Mouse (Mus musculus) thymus, postnatal 0 days (tissue): Measurements from ENCODE around the gene Snx6. TPM values are rescaled to one million over a fixed set of nuclear protein-coding genes. Genes with fewer than 3 reads are reported as not detected.
"Not testable (repeated sequence)": the region's sequence is repeated elsewhere in the genome, so short reads cannot be mapped to it uniquely, and the experiment has no call there.

Experiments
- DNase-seq: peaks from one replicate; pipeline ENCODE4 v3.0.0-alpha.2; 2015; ENCODE audit warnings: low spot score
- polyA plus RNA-seq: library from polyadenylated mRNA; unstranded; fragments of >200 nt; fragmentation: Nextera tagmentation; extraction: Ambion mirVana; gene quantifications from 2 replicates; pipeline ENCODE4 v1.2.1, GENCODE M21; 2015

The Snx6 gene
- polyA plus RNA-seq: 185 and 189 TPM in 2 replicates

GRCm38 (mm10) chr12:54795153-54795998 is at the start of gene Snx6:
Gene Snx6, minus strand, starts transcription at chr12:54795703.
- peak; percentile 92 for DNase-seq

- DNase-seq: no peak
Observed at GRCm38 (mm10) chr12:54844415-54844814, 48.9 kb upstream of the Snx6 start.

DNA sequence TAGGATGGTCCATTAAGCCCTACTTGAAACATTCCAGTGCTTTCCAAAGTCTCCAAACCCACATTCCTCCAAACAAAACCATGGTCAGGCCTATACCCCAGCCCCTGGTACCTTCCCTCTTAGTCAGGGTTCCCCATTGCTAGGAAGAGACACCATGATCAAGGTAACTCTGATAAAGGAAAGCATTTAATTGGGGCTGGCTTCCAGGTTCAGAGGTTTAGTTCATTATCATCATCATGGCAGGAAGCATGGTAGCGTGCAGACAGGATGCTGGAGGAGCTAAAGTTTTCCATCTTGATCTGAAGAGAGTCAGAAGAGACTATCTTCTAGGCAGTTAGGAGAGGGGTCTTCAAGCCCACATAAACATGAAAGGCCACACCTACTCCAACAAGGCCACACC is 46.1 kb upstream of the Snx6 start:
- DNase-seq: no peak

GRCm38 (mm10) chr12:54839815-54840214 is 44.3 kb upstream of the Snx6 start:
- no peak for DNase-seq

DNA sequence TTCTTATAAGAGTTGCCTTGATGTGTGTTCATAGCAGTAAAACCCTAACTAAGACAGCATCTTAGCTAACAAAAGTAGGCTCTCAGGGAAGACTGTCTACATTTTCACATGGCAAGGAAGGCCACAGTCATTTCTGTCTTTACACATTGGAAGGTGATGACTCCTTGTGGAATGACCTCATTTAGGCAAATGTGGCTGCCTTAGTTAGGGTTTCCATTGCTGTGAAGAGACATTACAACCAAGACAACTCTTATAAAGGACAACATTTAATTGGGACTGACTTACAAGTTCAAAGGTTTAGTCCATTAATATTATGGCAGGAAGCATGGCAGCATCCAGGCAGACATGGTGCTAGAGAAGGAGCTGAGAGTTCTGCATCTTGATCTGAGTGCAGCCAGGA is 43.4 kb upstream of the Snx6 start:
- no peak for DNase-seq

DNA sequence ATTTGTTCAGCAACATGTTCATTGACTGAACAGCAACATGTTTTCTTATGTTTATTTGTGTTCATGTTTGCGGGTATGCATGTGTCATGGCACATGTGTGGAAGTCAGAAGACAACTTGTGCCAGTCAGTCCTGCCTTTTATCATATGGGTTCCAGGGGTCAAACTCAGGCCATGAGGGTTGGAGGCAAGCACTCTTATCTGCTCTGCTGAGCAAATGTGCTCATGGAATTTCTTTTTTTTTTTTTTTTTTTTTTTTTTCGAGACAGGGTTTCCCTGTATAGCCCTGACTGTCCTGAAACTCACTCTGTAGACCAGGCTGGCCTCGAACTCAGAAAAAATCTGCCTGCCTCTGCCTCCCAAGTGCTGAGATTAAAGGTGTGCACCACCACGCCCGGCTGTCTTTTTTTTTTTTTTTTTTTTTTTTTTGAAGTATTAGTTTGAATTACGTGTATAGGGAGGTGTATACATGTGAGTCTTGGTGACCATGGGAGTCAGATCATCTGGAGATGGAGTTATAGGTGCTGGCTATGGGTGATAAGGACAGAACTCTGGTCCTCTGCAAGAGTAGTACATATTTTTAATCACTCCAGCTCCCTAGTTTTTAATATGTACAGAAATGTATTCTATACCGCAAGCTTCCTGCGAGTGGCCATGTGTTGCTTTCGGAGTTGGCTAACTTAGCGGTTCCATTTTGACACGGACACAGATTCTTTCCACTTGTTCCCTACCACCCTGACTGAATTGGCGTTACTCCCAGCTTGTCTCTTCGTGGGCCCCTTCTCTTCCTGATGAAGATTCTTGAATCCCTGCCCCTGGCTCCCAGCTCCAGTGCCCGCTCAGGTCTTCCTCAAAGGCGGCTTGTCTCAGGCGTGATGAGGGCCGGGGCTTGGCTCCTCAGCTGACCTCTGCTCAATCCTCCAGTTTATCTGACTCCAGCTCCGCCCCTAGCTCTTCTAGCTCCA is 40.4 kb upstream of the Snx6 start:
- no peak for DNase-seq

- DNase-seq: peak; percentile 38
Observed at GRCm38 (mm10) chr12:54834925-54835447, 39.5 kb upstream of the Snx6 start.

GRCm38 (mm10) chr12:54833856-54834399 is 38.4 kb upstream of the Snx6 start:
- DNase-seq: peak; percentile 23

DNA sequence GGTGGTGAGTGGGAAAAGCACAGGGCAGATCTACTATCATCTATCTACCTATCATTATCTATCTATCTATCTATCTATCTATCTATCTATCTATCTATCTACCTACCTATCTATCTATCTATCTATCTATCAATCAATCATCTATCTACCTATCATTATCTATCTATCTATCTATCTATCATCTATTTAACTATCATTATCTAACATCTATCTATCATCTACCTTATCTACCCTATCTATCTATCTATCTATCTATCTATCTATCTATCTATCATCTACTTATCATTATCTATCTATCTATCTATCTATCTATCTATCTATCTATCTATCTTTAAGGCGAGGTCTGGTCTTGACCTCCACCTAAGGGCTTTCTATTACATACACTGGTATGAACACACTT is 36.4 kb upstream of the Snx6 start:
- DNase-seq: not testable (repeated sequence)

- DNase-seq: peak; percentile 81
Observed at GRCm38 (mm10) chr12:54830574-54830973, 35.1 kb upstream of the Snx6 start.

GRCm38 (mm10) chr12:54829876-54830275 is 34.4 kb upstream of the Snx6 start:
- no peak for DNase-seq

- DNase-seq: no peak
Observed at GRCm38 (mm10) chr12:54828043-54828442, 32.5 kb upstream of the Snx6 start.

- DNase-seq: peak; percentile 48
Observed at GRCm38 (mm10) chr12:54825202-54825601, 29.7 kb upstream of the Snx6 start.

GRCm38 (mm10) chr12:54822836-54823426 is 27.4 kb upstream of the Snx6 start:
- DNase-seq: no peak

GRCm38 (mm10) chr12:54820684-54821161 is 25.2 kb upstream of the Snx6 start:
- DNase-seq: peak; percentile 38

DNA sequence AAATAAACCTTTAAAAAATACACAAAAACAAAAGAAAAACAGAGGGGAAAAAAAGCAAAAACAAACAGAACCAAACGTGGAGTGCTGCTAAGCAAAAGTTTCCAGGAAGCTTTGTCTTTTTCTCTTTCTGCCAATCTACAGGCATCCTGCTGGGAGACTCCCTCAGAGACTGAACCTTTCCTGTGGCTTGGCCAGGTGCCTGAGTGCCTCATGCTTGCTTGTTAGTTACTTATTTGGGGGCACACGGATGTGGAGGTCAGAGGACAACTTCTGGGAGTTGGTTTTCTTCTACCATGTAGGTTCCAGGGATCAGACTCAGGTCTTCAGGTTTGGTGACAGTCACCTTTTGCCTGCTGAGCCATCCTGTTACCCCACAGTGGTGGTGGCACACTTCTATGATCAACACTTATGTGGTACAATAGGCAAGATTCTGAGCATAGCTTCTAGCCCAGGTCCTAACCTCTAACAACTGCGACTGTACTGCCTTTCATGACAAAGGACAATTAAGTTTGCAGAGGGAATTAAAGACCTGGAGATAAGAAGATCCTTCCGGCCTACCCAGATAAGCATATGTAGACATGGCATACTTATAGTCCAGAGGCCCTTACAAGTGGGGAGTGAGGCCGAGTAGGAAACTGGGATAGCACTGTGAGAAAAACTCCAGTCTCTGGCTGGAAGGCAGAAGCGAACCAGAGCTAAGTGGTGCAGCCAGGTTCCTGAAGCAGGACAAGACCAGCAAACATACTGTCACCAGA is 23.9 kb upstream of the Snx6 start:
- DNase-seq: no peak

DNA sequence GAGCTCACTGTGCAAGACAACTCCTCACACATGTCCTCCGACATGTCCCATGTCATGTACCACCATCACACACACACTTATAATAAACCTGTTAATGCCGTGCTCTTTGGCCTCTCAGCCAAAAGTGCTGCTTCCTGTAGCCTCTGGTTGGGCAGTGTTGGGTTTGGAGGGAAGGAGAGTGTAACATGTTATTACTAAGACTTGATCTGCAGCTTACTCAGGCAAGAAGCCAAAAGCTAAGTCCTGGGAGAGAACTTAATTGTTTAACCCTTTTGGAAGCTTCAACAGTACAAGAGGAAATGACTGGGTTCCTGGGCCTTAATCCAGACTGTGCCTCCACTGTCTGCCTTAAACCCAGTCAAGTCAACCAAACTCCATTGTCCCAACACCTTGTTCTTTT is 14.6 kb upstream of the Snx6 start:
- DNase-seq: no peak

- no peak for DNase-seq
Observed at GRCm38 (mm10) chr12:54807481-54807880, 12.0 kb upstream of the Snx6 start.

DNA sequence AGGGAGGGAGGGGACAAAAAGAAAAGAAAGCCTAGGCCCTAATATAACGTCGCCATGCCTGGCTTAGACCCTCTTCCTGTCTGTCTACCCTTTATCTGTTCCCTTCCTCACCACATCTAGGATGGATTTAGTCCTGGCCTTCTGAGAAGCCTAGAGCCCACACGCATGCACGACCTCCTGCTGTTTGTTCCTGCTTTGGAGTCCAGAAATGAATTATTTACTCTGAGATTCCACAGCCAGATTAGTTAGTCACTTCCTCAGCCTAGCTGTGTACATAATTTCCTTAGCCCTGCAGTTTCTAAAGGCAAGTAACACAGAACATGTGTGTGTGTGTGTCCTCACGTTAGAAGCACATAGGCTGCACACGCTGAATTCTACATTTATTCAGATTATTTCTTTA is 10.6 kb upstream of the Snx6 start:
- no peak for DNase-seq
